Mouse (Mus musculus): ENCODE measurements around the gene Yme1l1.

Gene Yme1l1

GRCm38 (mm10) chr2:23155777-23156607, at the start of gene Yme1l1, which contains the start of gene Mastl:
Gene Yme1l1 (plus strand): TSS chr2:23156369.
Gene Mastl (minus strand): TSS chr2:23156024.
- peak; percentile 97 to 99 for DNase-seq (ENCODE audit: low spot score in 2 of 2)

- no peak for DNase-seq (ENCODE audit: low spot score in 2 of 2)
Measured at GRCm38 (mm10) chr2:23119573-23119972, 36.6 kb upstream of the Yme1l1 start.

- DNase-seq (ENCODE audit: low spot score in 2 of 2): no peak
Measured at GRCm38 (mm10) chr2:23155199-23155621, 959 bp upstream of the Yme1l1 start.

- DNase-seq (ENCODE audit: low spot score in 2 of 2): no peak
Measured at GRCm38 (mm10) chr2:23156608-23157081, 476 bp downstream of the Yme1l1 start.

GRCm38 (mm10) chr2:23172305-23172704, 16.1 kb downstream of the Yme1l1 start:
- DNase-seq (ENCODE audit: low spot score in 2 of 2): no peak

GRCm38 (mm10) chr2:23194366-23194765, 38.2 kb downstream of the Yme1l1 start:
- no peak for DNase-seq (ENCODE audit: low spot score in 2 of 2)

GRCm38 (mm10) chr2:23201034-23201433, 44.9 kb downstream of the Yme1l1 start:
- no peak for DNase-seq (ENCODE audit: low spot score in 2 of 2)

- DNase-seq (ENCODE audit: low spot score in 2 of 2): no peak
Measured at GRCm38 (mm10) chr2:23202900-23203670, 46.9 kb downstream of the Yme1l1 start.

- no peak for DNase-seq (ENCODE audit: low spot score in 2 of 2)
Measured at GRCm38 (mm10) chr2:23207070-23207526, 50.9 kb downstream of the Yme1l1 start, which contains the start of gene 4931423N10Rik. Gene 4931423N10Rik (plus strand): TSS chr2:23207476.

- DNase-seq (ENCODE audit: low spot score in 2 of 2): no peak
Measured at GRCm38 (mm10) chr2:23213661-23214060, 57.5 kb downstream of the Yme1l1 start.

- no peak for DNase-seq (ENCODE audit: low spot score in 2 of 2)
Measured at GRCm38 (mm10) chr2:23225199-23225598, 69.0 kb downstream of the Yme1l1 start.

- no peak for DNase-seq (ENCODE audit: low spot score in 2 of 2)
Measured at GRCm38 (mm10) chr2:23228463-23228862, 72.3 kb downstream of the Yme1l1 start.

- no peak for DNase-seq (ENCODE audit: low spot score in 2 of 2)
Measured at GRCm38 (mm10) chr2:23234065-23234773, 78.0 kb downstream of the Yme1l1 start.
